Mouse (Mus musculus) embryonic facial prominence, embryonic 14.5 days (tissue): ENCODE data around the gene Zfp599. TPM values are rescaled to one million over a fixed set of nuclear protein-coding genes. Genes with fewer than 3 reads are reported as not detected.
"Not testable (repeated sequence)": the region's sequence is repeated elsewhere in the genome, so short reads cannot be mapped to it uniquely, and the experiment has no call there.

ENCODE experiments used
- ATAC-seq: fragments of 200-750 bp; cut with Nextera tagmentation; 2 replicates; pipeline ENCODE4 v1.8.0; 2017; ENCODE audit warnings: low read depth, moderate number of reproducible peaks, moderate TSS enrichment
- DNase-seq: peaks from one replicate; pipeline ENCODE4 v3.0.0-alpha.2; 2015; ENCODE audit warnings: low spot score
- H3K27ac ChIP-seq: fragments of 300-500 bp; sonication (generic); replicated peaks from 2 replicates; pipeline ENCODE4 v1.5.1; 2014; ENCODE audit warnings: low read depth, mild to moderate bottlenecking, low read length, moderate library complexity
- H3K27me3 ChIP-seq: fragments of 300-500 bp; sonication (generic); replicated peaks from 2 replicates; pipeline ENCODE4 v1.6.1; 2014; ENCODE audit warnings: low read length; ENCODE audit not compliant: control insufficient read depth, insufficient read depth
- H3K36me3 ChIP-seq: fragments of 300-500 bp; sonication (generic); 2 replicates; pipeline ENCODE4 v1.6.1; 2014; ENCODE audit warnings: low read length, mixed read lengths; ENCODE audit not compliant: control insufficient read depth, insufficient read depth
- H3K4me1 ChIP-seq: fragments of 300-500 bp; sonication (generic); 2 replicates; pipeline ENCODE4 v1.6.1; 2014; ENCODE audit warnings: antibody characterized with exemption, low read length; ENCODE audit not compliant: control insufficient read depth, insufficient read depth
- H3K4me2 ChIP-seq: fragments of 300-500 bp; sonication (generic); 2 replicates; pipeline ENCODE4 v1.6.1; 2014; ENCODE audit warnings: low read depth, mild to moderate bottlenecking, low read length, moderate library complexity, mixed read lengths
- H3K4me3 ChIP-seq: fragments of 300-500 bp; sonication (generic); 2 replicates; pipeline ENCODE4 v1.5.1; 2014; ENCODE audit warnings: low read depth, mild to moderate bottlenecking, low read length
- H3K9ac ChIP-seq: fragments of 300-500 bp; sonication (generic); 2 replicates; pipeline ENCODE4 v1.6.1; 2014; ENCODE audit warnings: low read depth, mild to moderate bottlenecking, low read length, moderate library complexity, mixed read lengths
- H3K9me3 ChIP-seq: fragments of 300-500 bp; sonication (generic); 2 replicates; pipeline ENCODE4 v1.6.1; 2016; ENCODE audit warnings: low read length; ENCODE audit not compliant: control insufficient read depth
- WGBS: fragments of 180-500 bp; shearing (Covaris S2); extraction: QIAGEN DNeasy Blood & Tissue Kit; methylation state at CpG from one replicate; pipeline ENCODE4 v1.1.7; 2014; 5-methylcytosine and 5-hydroxymethylcytosine counted together
- polyA plus RNA-seq: library from polyadenylated mRNA; unstranded; fragments of >200 nt; fragmentation: Nextera tagmentation; extraction: Ambion mirVana; gene quantifications from 2 replicates; pipeline ENCODE4 v1.2.1, GENCODE M21; 2014

Gene Zfp599
- polyA plus RNA-seq, 1 experiment from 2014 or later = 3.3 TPM

DNA sequence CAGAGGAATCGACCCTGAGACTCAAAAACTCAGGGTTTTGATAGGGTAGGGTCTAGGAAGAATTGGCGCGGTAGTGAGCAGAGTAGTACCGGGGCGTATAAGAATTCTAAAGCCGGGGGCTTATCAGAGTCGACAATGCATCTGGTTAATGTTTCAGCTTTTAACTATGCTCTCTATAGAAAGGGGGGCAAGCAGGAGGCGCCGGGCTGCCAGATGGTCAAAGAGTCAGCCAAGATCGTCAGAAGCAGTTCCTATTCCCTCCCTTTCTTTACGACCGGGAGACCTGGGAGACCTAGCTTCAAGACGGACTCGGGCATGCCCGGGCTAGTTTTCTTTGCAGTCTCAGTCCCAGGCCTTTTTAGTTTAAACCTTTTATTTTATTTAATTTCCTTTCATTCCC lies 32.8 kb downstream of the Zfp599 start:
- H3K9ac ChIP-seq = no peak overlapping the region
- no peaks in the 10 kb centered on the region for H3K36me3 ChIP-seq
- H3K9me3 ChIP-seq = no peaks in the 10 kb centered on the region
- no peak for ATAC-seq
- no peak overlapping the region for H3K27ac ChIP-seq
- H3K27me3 ChIP-seq = no peaks in the 10 kb centered on the region
- DNase-seq = peak; percentile 18
- H3K4me2 ChIP-seq = no peak overlapping the region
- peaks cover 4% of the 10 kb centered on the region; the same call in 1 of the 2 replicates for H3K4me1 ChIP-seq
- WGBS = 87% methylated on average over 15 of the region's 15 CpGs
- no peak overlapping the region for H3K4me3 ChIP-seq

DNA sequence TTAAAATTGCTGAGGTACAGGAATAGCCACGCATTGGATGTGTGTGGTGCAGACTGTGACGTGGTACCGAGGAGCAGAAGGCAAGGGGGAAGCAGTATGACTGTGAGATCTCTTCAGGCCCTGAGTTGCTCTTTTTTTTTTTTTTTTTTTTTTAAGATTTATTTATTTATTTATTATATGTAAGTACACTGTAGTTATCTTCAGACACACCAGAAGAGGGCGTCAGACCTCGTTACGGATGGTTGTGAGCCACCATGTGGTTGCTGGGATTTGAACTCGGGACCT lies 33.4 kb downstream of the Zfp599 start:
- H3K9me3 ChIP-seq, H3K4me1 ChIP-seq, DNase-seq, H3K27ac ChIP-seq, H3K36me3 ChIP-seq, H3K27me3 ChIP-seq, ATAC-seq: not testable (repeated sequence)
- WGBS = 72% methylated on average over 7 of the region's 7 CpGs
- peak overlapping the region; percentile 74 for H3K4me3 ChIP-seq
- H3K4me2 ChIP-seq = peak overlapping the region; percentile 80
- H3K9ac ChIP-seq = peak overlapping the region; percentile 87

- Histone ChIP-seq H3K4me3 (peak within 1 kb of the TSS; percentile 74), H3K4me1 (peaks cover 4% of the 10 kb centered on the region; the same call in 1 of the 2 replicates), H3K36me3 (no peaks in the 10 kb centered on the region), H3K27ac (peak within 1 kb of the TSS; percentile 87), H3K4me2 (peak within 1 kb of the TSS; percentile 80), H3K27me3 (no peaks in the 10 kb centered on the region), H3K9ac (peak within 1 kb of the TSS; percentile 87), H3K9me3 (no peaks in the 10 kb centered on the region)
- peak; percentile 99 for ATAC-seq
- DNase-seq = peak; percentile 98
- WGBS = under 1% methylated on average over 34 of the region's 35 CpGs
These were observed 33.9 kb downstream of the Zfp599 start, which contains the start of gene Zfp809 for GRCm38 (mm10) chr9:22225581-22226388. Gene Zfp809, plus strand, starts transcription at chr9:22225714.

- Histone ChIP-seq H3K9ac (peak overlapping the region; percentile 87), H3K4me3 (peak overlapping the region; percentile 74), H3K4me1 (peaks cover 4% of the 10 kb centered on the region; the same call in 1 of the 2 replicates), H3K27me3 (no peaks in the 10 kb centered on the region), H3K27ac (peak overlapping the region; percentile 87), H3K4me2 (peak overlapping the region; percentile 80), H3K9me3 (no peaks in the 10 kb centered on the region), H3K36me3 (no peaks in the 10 kb centered on the region)
- ATAC-seq = peak; percentile 26
- peak; percentile 85 for DNase-seq
- WGBS = 21% methylated on average over 17 of the region's 17 CpGs
These were observed 34.9 kb downstream of the Zfp599 start for GRCm38 (mm10) chr9:22224536-22225503.

DNA sequence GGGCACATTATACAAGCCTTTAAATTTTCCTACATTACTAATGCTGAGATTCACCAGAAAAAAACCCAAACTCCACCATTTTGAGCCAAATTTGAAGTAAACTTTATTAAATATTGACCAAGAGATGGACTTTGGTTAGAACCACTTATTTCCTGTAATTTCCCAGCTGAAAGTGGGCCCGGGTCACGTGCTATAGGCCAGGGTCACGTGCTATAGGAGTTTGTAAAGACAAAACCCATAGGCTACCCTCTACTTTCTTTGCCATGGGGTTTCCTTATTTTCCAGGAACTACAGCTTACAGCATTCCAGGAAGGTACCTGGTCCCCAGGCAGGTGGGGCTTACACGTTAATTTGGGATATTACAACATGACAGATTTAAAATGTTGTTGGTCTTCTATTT lies 35.6 kb downstream of the Zfp599 start:
- WGBS = 92% methylated on average over 4 of the region's 4 CpGs
- no peak for ATAC-seq
- H3K4me3 ChIP-seq = no peak overlapping the region

GRCm38 (mm10) chr9:22217858-22218493 lies 41.7 kb downstream of the Zfp599 start:
- no peak for DNase-seq
- no peak overlapping the region for H3K27ac ChIP-seq
- H3K9me3 ChIP-seq = no peaks in the 10 kb centered on the region
- no peaks in the 10 kb centered on the region for H3K36me3 ChIP-seq
- H3K4me3 ChIP-seq = no peak overlapping the region
- no peaks in the 10 kb centered on the region for H3K27me3 ChIP-seq
- 50% methylated on average over 5 of the region's 8 CpGs for WGBS
- ATAC-seq = no peak
- H3K9ac ChIP-seq = no peak overlapping the region
- H3K4me2 ChIP-seq = no peak overlapping the region
- H3K4me1 ChIP-seq = no peaks in the 10 kb centered on the region

More for the DNA sequence above, 35.6 kb downstream of the Zfp599 start:
- Histone ChIP-seq H3K27me3 (no peaks in the 10 kb centered on the region), H3K4me1 (peaks cover 4% of the 10 kb centered on the region; the same call in 1 of the 2 replicates), H3K9ac (no peak overlapping the region), H3K27ac (no peak overlapping the region), H3K9me3 (no peaks in the 10 kb centered on the region), H3K36me3 (no peaks in the 10 kb centered on the region), H3K4me2 (no peak overlapping the region)
- DNase-seq = no peak

- Histone ChIP-seq H3K4me2 (no peak overlapping the region), H3K36me3 (no peaks in the 10 kb centered on the region), H3K4me3 (no peak overlapping the region), H3K27me3 (no peaks in the 10 kb centered on the region), H3K9me3 (no peaks in the 10 kb centered on the region), H3K4me1 (no peaks in the 10 kb centered on the region), H3K9ac (no peak overlapping the region), H3K27ac (no peak overlapping the region)
- DNase-seq = no peak
- no peak for ATAC-seq
- WGBS = 55% methylated on average over 3 of the region's 3 CpGs
These were observed 43.0 kb downstream of the Zfp599 start for GRCm38 (mm10) chr9:22216705-22217104.

DNA sequence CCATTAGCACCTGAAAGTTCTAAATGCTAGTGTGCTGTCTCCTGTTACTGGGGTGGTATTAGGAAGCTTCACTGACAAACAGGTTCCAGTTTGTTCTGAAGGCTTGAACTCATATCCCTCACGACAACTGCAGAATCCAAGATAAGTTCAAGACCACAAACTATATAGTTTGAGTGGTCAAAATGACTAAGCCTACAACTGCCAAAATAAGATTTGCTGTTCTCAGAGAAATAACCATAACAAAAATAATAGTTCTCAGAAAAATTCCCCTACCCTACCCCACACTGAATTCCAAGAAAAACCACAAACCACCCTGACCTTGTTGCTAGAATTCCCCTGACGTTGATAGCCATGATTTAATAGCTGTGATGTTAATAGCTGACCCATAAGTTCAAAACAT lies 45.1 kb downstream of the Zfp599 start:
- H3K4me1 ChIP-seq = no peaks in the 10 kb centered on the region
- DNase-seq (no peak), ATAC-seq (no peak)
- no peak overlapping the region for H3K27ac ChIP-seq
- H3K36me3 ChIP-seq = no peaks in the 10 kb centered on the region
- 70% methylated on average over 2 of the region's 2 CpGs for whole genome bisulfite sequencing
- no peaks in the 10 kb centered on the region for H3K9me3 ChIP-seq
- H3K27me3 ChIP-seq = no peaks in the 10 kb centered on the region
- no peak overlapping the region for H3K9ac ChIP-seq
- no peak overlapping the region for H3K4me3 ChIP-seq
- no peak overlapping the region for H3K4me2 ChIP-seq
